Comparison of ENCODE assay signal across 12 mouse cellular contexts in the genomic region with DNA sequence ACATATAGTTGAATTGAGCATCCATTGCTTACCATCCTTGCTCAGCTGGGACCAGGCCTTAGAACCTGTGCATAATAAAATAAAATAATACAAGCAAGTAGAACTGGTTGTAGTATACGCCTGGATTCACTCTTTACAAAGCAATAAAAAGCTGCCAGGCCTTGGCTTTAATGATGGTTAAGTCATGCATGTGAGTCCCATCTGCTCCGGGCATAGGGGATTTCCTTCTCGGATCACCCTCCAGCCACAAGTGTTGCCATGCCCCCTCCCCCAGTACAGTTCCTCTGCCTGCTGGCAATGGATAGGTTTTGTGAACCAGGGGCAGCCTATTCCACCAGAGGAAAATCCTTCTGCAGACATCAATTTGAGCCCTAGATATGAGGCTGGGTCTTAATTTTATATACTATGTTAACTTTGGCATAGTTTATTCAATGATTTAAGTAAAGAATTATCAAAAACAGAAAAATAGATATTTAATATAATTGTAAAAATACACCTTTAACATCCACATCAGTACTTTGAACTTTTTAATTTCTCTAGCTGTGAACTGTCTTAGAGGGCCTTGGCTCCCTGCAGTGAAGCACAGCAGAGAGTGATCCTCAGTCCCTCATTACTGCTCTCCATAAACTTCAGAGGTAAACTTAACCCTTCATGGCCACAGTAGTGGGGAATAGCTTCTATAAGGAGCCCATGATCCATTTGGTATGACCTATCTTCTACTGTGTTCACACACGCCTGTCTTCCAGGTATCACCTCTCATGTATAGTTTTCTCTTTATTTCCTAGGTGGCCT.
DNase-seq lines count a peak whose midpoint lies in the region; ATAC-seq and TF ChIP-seq lines count a peak whose summit lies in the region.
"Had no signal": no experiment of that assay in that cellular context is flagged by ENCODE, and none has a peak within 500 bp of the region (broad histone marks: within the 10 kb centered on the region; RNA-seq: fewer than 3 reads in every experiment).

No protein-coding gene starts in this region.

- H3K9ac ChIP-seq in forebrain, embryonic 12.5 days, result no peak overlapping the region
- no peak overlapping the region for H3K9ac ChIP-seq in forebrain, postnatal 0 days
- no peak overlapping the region for H3K9ac ChIP-seq in midbrain, embryonic 15.5 days
- no peak overlapping the region for H3K9ac ChIP-seq in liver, embryonic 11.5 days (ENCODE audit: low read depth, low read length)
- H3K9ac ChIP-seq: liver, embryonic 15.5 days had no signal

- peak; percentile 86 for ATAC-seq in forebrain, embryonic 12.5 days (ENCODE audit: low FRiP score)
- no peak for ATAC-seq in forebrain, postnatal 0 days
- peak; percentile 50 for ATAC-seq in midbrain, embryonic 15.5 days (replicated peaks)
- ATAC-seq in liver, embryonic 11.5 days (replicated peaks; ENCODE audit: low FRiP score), result no peak

- H3K4me3 ChIP-seq in forebrain, embryonic 12.5 days (replicated peaks), result no peak overlapping the region
- no peak overlapping the region for H3K4me3 ChIP-seq in forebrain, postnatal 0 days (ENCODE audit: low read depth, low read length)
- H3K4me3 ChIP-seq in cerebellum, adult 2 months (replicated peaks; ENCODE audit: insufficient read depth, low read depth, low read length), result no peak overlapping the region
- H3K4me3 ChIP-seq in midbrain, embryonic 15.5 days, result no peak overlapping the region
- H3K4me3 ChIP-seq in liver, embryonic 11.5 days (ENCODE audit: low read depth, low read length), result no peak overlapping the region
- H3K4me3 ChIP-seq: erythroblast, embryonic 14.5 days; liver, embryonic 15.5 days had no signal

- peak overlapping the region; percentile 22; the same call in 1 of the 2 replicates for H3K27ac ChIP-seq in forebrain, embryonic 12.5 days
- no peak overlapping the region for H3K27ac ChIP-seq in forebrain, postnatal 0 days (ENCODE audit: low read depth, low read length)
- no peak overlapping the region for H3K27ac ChIP-seq in cerebellum, adult 2 months (ENCODE audit: insufficient read depth, low read length)
- no peak overlapping the region for H3K27ac ChIP-seq in midbrain, embryonic 15.5 days
- no peak overlapping the region for H3K27ac ChIP-seq in liver, embryonic 11.5 days (ENCODE audit: low read depth, low read length)
- H3K27ac ChIP-seq: liver, embryonic 15.5 days; stomach, postnatal 0 days had no signal

- TF ChIP-seq POLR2A in cerebellum, adult 2 months (IDR thresholded peaks at IDR 0.05; ENCODE audit: borderline replicate concordance, insufficient read depth, low read length), result no peak

- H3K36me3 ChIP-seq in forebrain, embryonic 12.5 days (replicated peaks), result no peaks in the 10 kb centered on the region
- no peaks in the 10 kb centered on the region for H3K36me3 ChIP-seq in forebrain, postnatal 0 days (ENCODE audit: insufficient read depth)
- no peaks in the 10 kb centered on the region for H3K36me3 ChIP-seq in midbrain, embryonic 15.5 days (replicated peaks)
- no peaks in the 10 kb centered on the region for H3K36me3 ChIP-seq in liver, embryonic 11.5 days (ENCODE audit: control insufficient read depth, insufficient read depth, low read length)
- H3K36me3 ChIP-seq: liver, embryonic 15.5 days had no signal

- peaks cover 9% of the 10 kb centered on the region; the same call in 1 of the 2 replicates for H3K4me1 ChIP-seq in forebrain, embryonic 12.5 days
- no peaks in the 10 kb centered on the region for H3K4me1 ChIP-seq in forebrain, postnatal 0 days (ENCODE audit: insufficient read depth)
- H3K4me1 ChIP-seq in cerebellum, adult 2 months (ENCODE audit: control insufficient read depth, insufficient read depth, low read length), result peaks cover 5% of the 10 kb centered on the region; the same call in 1 of the 2 replicates
- H3K4me1 ChIP-seq in midbrain, embryonic 15.5 days, result peaks cover 8% of the 10 kb centered on the region; the same call in 1 of the 2 replicates
- H3K4me1 ChIP-seq in liver, embryonic 11.5 days (replicated peaks; ENCODE audit: control insufficient read depth, insufficient read depth, low read length), result no peaks in the 10 kb centered on the region
- H3K4me1 ChIP-seq: liver, embryonic 15.5 days had no signal

- no peak for DNase-seq in forebrain, postnatal 0 days
- peak; percentile 84 to 95 for DNase-seq in cerebellum, adult 2 months
- DNase-seq in forelimb bud, embryonic 11.5 days (ENCODE audit: low read depth, low spot score), result peak; percentile 57
- DNase-seq in liver, embryonic 11.5 days (ENCODE audit: low spot score), result no peak
- DNase-seq in adrenal gland, postnatal 10 days, result no peak
- DNase-seq in spleen, postnatal 36 days (ENCODE audit: low spot score in 2 of 2), result no peak
- DNase-seq: right cerebral cortex, postnatal 14 days had no signal

- H3K9me3 ChIP-seq in forebrain, embryonic 12.5 days, result no peaks in the 10 kb centered on the region
- no peaks in the 10 kb centered on the region for H3K9me3 ChIP-seq in forebrain, postnatal 0 days (ENCODE audit: low read length)
- H3K9me3 ChIP-seq in midbrain, embryonic 15.5 days, result no peaks in the 10 kb centered on the region
- no peaks in the 10 kb centered on the region for H3K9me3 ChIP-seq in liver, embryonic 11.5 days (ENCODE audit: control insufficient read depth, low read length)
- H3K9me3 ChIP-seq: liver, embryonic 15.5 days had no signal

- no peak for TF ChIP-seq CTCF in forebrain, postnatal 0 days (IDR thresholded peaks at IDR 0.05; ENCODE audit: low read depth)
- no peak for TF ChIP-seq CTCF in cerebellum, adult 2 months (IDR thresholded peaks at IDR 0.05; ENCODE audit: borderline replicate concordance, insufficient read depth, low read depth, low read length)

- H3K4me2 ChIP-seq in forebrain, embryonic 12.5 days, result no peak overlapping the region
- no peak overlapping the region for H3K4me2 ChIP-seq in forebrain, postnatal 0 days (ENCODE audit: low read depth)
- H3K4me2 ChIP-seq in midbrain, embryonic 15.5 days, result no peak overlapping the region
- no peak overlapping the region for H3K4me2 ChIP-seq in liver, embryonic 11.5 days
- H3K4me2 ChIP-seq: liver, embryonic 15.5 days had no signal

- H3K27me3 ChIP-seq in forebrain, embryonic 12.5 days, result no peaks in the 10 kb centered on the region
- H3K27me3 ChIP-seq in forebrain, postnatal 0 days (ENCODE audit: insufficient read depth, low read length), result no peaks in the 10 kb centered on the region
- H3K27me3 ChIP-seq in cerebellum, adult 2 months (ENCODE audit: control insufficient read depth, insufficient read depth, low read length), result no peaks in the 10 kb centered on the region
- no peaks in the 10 kb centered on the region for H3K27me3 ChIP-seq in midbrain, embryonic 15.5 days (replicated peaks)
- no peaks in the 10 kb centered on the region for H3K27me3 ChIP-seq in liver, embryonic 11.5 days (replicated peaks; ENCODE audit: control insufficient read depth, insufficient read depth, low read length)
- H3K27me3 ChIP-seq: liver, embryonic 15.5 days had no signal

- 31% methylated on average over 4 of the region's 4 CpGs for WGBS in forebrain, embryonic 12.5 days
- 40% methylated on average over 4 of the region's 4 CpGs for WGBS in forebrain, postnatal 0 days
- 21% methylated on average over 4 of the region's 4 CpGs for WGBS in cerebellum, adult 2 months
- WGBS in midbrain, embryonic 15.5 days, result 39% methylated on average over 4 of the region's 4 CpGs
- WGBS in liver, embryonic 11.5 days, result 73% methylated on average over 4 of the region's 4 CpGs

Comparison
In these comparisons a context has a peak if more than half of its experiments do, and no peak if none do; other contexts are left out.
1. ATAC-seq: peak in forebrain, embryonic 12.5 days (single experiment) and midbrain, embryonic 15.5 days (single experiment); none in forebrain, postnatal 0 days (single experiment) and liver, embryonic 11.5 days (single experiment).
2. DNase-seq: peak in cerebellum, adult 2 months (2 of 2) and forelimb bud, embryonic 11.5 days (single experiment); none in forebrain, postnatal 0 days (single experiment), liver, embryonic 11.5 days (single experiment), adrenal gland, postnatal 10 days (single experiment) and spleen, postnatal 36 days (0 of 2).